Mouse (Mus musculus) spleen, adult 18-20 months (tissue): ENCODE data around the gene Myl3.

ENCODE experiments used
- DNase-seq, 2 experiments: peaks; one replicate each; pipeline ENCODE4 v3.0.0; 2022; ENCODE audit warnings: mixed read lengths in 2 of 2

Gene Myl3

DNA sequence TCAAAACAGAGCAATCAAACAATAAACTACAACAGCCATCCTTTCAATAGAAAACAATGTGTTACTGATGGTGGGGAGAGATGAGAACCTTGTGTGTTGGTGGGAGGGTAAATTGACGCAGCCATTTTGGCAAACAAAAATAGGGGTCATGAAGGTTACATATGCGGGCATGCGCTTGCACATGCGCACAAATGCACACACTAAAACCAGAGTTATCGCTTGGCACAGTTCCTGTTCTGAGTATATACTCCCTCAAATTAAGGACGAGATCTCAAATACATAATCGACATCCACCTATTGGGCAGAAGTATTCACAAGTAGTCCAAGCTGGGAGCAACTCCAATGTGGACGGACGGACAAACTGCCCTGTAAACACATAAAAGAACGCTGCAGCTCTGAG, 30.7 kb downstream of the Myl3 start:
- DNase-seq, result no peak

DNA sequence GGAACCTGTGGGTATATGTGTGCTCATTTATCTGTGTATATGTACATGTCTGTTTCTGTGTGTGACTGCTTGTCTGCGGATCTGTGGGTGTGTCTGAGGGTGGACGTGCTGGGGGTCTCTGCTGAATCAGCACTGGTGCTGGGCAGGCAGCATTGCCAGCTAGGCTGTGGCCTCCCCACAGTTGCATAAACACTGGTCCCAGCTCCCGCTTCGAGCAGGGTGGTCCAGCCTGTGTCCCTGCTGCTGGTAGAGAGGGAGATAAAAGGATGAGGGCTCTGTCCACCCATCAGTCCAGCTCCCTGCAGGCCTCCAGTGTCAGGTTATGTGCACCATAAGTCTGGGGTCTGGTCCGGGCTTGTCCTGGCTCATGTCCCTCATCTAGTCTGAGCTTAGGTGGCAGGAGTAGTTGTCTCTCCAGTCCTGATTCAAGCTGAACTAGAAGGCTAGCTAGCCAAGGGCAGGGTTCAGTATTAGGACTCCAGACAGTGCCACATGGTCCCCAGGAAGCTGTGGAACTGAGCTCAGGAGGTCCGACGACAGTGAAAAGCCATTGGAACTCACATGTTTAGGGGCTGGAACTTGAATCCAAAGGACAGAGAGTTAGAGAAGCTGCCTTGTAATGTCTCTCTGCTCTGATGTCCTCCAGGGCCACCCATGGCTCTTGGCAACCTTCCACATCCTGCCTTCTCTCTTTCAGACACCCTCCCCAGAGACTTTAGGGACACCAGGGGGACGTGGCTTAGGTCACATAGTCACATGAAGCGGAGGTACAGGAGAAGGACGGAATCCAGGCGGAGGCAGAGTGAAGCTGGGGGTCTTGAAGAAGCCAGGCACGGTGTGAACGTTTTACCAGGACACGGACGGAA, 33.0 kb downstream of the Myl3 start:
- DNase-seq, result no peak

DNA sequence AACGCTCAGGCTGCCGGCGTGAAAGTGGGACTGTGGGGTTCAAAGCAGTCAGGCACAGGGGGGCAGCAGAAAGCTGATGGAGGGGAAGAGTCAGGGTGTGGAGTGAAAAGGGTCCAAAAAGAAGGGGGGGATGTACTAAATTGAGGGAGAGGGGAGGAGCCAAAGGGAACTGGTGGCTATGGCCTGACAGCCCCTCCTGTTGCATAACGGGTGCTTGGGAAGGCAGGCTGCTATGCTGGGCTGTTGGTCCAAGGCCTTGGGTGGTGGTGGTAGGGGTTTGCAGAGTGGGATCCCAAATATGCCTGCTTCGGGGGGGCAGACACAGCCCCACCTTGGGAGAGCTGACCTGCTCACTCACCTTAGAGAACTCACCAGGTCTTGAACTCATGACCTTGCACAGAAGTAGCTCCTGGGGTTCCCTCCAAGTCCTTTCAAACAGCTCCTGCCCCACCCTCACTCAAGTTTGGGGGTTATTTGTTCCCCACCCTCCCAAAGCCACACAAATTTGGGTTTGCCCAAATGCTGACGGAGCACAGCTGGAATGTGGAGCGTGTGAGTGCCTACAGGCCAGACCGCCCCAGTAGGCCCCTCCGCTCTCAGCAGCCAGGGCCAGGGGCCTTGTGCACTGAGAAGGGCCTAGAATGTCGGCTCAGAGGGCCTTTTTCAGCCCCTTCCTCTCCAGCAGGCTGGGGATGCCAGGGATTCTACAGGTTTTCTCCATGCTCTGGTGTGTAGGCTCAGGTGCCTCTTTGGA, 33.8 kb downstream of the Myl3 start:
- DNase-seq, result no peak

DNA sequence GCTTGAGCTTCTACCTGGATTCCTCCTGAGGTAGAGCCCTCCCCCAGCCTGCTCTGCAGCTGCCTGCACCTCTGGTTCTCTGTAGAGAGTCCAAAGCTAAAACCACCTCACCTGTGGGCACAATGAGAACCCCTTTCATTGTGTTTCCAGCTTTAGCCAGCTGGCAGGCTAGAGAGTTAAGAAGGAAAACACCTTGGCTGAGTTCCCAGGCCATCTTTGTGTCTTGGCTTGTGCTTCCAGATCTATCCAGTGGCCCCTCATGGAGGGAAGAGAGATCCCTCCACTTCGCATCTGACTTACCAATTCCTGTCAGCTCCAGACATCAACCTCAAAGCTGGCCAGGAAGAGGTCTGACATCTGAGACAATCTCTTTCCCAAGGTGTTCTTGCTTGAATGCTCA, 36.4 kb downstream of the Myl3 start:
- no peak for DNase-seq

DNA sequence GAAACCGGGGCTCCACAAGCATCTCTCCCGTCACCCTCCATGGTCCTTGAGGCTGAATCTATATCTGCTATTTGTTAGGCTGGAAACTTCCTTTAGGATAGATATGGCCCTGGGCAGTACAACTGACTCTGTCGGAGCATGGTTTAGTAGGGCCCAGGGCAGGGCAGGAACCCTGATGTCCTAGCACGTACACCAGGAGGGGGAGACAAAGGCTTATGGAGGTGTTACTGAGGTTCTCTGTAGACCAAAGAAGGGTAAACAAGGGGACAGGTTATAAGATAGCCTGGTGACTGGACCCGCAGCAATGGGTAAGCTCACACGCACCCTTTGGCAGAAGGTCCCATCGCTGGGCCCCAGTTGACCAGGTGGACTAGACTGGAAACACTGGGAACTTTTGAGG, 36.9 kb downstream of the Myl3 start:
- DNase-seq, result no peak

DNA sequence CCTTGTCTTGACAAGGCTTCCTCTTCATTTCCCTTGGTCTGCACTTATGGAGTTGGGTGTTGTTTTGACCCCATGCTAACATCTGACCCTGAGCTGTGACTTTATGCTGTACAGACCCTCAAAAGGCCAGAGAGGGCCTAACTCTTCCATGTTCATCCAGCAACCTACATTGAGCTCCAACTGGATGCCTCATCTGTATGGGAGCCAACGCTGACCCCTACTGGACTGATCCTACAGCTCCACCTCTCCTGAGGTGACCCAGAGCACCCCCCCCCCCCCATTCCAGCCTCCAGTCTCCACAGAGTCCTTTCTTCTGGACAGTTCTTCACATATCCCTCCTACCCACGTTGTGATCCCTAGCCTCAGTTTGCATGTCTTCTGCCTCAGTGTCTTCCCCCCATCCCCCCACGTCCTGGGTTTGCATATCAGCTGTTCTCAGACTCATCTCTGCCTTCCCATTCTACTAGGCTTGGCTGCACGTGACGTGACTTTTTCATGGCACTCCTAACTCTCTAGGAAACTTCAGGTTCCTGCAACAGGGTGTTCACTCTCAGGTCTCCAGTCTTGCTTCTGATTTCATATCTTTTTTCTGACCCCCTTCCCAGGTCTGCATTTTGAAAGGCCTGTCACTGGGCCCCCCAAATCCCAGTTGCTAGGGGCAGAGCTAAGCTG, 37.7 kb downstream of the Myl3 start:
- DNase-seq, result no peak

DNA sequence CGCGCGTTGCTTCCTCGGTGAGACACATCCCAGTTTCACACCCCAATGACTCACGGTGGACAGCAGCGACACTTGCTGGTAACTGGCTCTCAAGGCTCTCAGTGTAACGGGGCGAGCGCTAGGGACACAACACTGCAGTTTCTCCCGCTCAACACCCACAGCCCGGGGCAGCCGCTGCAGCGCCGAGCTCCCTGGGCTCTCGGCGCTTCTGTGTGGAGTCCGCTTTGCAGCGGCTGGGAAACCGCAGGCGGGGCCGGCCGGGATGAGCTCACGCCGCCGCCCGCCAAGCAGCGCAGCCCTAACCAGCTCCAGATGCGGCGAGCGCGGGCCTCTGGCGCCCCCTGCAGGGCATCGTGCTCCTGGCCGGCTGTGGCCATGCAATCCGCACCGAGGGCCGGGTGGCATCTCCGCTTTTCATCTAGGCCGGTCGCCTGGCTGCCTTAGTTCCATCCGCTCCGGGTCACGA, 39.6 kb downstream of the Myl3 start:
- DNase-seq, result peak; percentile 75 to 93

DNA sequence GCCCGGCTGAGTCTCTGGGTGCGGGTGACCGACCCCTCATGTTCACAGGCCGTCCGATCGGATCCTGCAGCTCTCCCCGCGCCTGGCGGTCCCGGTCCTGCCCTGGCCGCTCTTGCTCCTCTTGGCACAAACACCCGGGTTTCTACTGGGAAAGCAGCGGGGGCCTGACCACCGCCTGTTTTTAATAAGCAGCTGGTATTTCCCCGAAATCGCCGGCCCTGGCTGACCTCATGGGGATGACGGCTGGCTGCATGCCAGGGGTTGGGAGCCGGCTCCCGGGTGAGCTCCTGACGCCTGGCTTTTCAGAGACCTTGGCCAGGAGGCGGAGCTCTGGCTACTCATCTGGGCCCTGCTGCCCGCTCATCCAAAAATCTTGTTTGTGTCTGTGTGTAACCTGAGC, 40.1 kb downstream of the Myl3 start:
- peak in 1 of 2 experiments; percentile 42 for DNase-seq

DNA sequence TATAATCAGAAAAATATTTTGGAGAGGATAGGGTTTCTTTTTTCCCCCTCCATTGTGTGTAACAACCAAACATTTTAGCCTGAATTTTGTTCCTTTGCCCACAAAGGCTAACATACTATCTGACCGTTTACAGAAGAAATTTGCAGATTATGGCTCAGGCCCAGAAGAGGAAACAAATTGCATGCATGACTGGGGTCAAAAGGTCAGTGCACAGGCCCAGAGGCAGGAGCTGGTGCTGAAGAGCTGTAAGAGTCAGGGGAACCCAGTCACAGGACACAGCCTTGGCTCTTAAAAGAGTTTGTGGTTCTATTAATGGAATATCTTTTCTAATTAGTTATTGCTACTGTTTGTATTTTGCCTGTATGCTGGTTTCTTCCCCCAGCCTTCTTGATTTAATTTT, 42.0 kb downstream of the Myl3 start:
- DNase-seq, result no peak

DNA sequence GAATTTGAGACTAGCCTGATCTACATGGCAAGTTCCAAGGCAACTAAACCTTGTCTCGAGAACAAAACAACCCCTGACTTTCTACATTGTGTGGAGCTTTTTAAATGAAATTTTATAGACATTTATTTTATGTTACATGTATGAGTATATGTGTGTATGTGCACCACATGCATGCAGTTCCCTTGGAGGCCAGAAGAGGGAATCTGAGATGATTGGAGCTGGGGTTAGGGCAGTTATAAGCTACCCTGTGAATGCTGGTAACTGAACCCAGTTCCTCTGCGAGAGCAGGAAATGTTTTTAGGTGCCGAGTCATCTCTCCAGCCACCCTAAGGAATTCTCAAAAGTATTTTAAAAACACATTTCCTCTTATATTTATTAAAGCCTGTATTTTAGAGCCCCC, 46.5 kb downstream of the Myl3 start:
- no peak for DNase-seq

DNA sequence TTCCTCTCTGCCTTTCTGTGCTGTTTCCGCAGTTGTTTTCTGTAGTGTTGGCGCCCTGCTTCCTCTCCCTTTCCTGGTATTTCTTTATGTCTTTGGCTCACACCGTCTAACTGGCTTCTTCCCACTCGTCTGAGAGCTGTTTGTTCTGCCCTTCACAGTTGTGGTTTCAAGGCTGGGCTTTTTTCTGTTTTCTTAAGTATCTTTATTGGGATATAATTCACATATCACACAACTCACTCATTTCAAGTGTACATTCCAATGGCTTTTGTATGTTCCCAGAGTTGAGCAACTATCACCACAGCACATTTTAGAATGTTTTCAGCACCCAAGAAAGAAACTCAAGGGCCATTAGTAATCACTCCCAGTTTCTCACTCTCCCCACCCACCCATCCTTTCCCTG, 48.8 kb downstream of the Myl3 start:
- DNase-seq, result no peak

DNA sequence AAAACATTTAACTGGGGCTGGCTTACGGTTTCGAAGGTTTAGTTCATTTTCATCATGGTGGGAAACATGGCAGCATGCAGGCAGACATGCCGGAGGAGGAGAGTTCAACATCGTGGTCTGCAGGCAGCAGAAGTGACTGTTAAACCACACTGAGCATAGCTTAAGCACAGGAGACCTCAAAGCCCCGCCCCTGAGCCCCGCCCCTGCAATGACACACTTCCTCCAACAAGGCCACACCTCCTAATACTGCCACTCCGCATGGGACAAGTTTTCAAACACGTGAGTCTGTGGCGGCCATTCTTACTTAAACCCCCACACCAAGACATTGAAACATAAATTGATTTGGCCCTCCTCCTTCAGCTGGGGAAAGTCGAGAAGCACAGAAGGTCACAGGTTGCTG, 55.4 kb downstream of the Myl3 start:
- DNase-seq, result no peak

DNA sequence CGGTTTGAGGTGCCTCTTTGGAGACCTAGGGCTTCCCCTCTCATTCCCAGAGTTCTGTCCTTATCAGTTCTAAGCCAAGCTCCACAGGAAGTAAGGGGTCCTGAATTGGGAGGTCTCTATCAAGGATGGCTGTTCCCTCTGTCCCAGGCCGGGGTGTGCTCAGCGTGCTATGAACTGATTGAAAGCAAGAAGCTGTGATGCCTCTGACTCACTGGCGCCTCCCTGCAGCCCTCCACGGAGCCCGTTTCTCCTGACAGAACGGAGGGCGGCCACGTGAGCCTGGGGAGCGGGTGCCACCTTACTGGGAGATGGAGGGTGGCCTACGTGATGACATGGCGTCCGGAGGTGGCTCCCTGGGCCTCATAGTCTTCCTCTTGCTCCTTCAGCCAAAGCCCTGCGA, 56.2 kb downstream of the Myl3 start, which contains the start of gene Prss42:
Prss42 (plus strand) TSS at position 301 of the 400 bp plus-strand sequence.
- DNase-seq, result no peak

DNA sequence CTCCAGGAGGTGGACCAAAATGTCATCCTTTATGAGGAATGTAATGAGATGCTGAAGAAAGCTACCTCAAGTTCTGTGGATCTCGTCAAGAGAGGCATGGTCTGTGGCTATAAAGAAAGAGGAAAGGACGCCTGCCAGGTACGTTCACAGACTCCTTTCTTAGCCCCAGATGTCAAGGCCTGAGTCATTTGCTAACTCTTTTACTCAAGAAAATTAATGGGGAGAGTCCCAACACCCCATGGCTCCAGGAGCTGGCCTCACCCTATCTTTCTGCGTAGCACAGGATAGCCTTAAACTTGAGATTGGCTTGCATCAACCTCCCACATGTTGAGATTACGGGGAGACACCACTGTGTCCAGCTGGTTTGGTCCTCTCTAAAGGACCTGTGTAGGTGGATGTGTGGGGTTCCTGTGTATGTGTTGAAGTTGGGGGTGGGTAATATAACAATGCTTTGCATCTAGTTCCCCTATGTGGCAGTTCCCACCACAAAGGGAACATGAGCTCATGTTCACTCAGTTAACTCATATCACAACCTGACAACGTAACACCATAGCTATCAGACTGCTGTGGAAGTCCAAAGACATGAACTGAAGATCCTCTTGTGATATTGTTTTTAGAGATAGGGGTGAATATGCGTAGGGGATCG, 59.3 kb downstream of the Myl3 start:
- DNase-seq, result no peak

DNA sequence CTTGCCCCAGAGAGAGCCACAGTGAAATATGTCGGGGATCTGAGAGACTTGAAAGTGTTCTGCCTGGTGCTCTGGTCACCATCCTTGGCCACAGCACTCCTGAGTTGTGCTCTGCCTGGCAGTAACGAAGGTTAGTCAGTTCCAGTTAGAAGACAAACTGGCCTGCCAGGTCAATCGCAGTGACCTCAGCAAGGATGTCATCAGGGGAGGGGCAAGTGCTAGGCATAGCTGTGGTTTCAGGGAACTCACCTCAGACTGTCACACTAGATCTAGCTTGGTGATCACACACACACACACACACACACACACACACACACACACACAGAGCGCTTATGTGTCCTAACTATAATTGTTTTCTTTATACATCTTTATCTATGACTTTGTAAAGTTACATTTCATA, 61.6 kb downstream of the Myl3 start:
- no peak for DNase-seq

DNA sequence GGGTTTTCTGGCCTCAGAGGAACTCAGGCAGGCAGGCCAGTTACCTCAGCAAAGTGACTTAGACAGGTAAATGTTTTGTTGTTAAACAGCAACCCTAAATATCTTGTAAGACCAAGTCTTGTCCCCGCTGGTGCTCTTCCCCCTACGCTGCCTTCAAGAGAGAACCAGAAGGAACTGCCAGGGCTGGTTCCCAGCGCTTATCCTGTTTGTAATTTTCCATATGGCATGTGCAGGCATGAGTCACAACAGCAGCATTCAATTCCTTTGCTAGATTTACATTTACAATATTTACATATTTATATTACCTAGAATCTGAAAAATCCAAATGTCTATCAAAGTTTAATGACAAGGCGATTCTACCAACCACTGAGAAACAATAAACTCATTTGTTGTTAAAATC, 68.4 kb downstream of the Myl3 start:
- no peak for DNase-seq

DNA sequence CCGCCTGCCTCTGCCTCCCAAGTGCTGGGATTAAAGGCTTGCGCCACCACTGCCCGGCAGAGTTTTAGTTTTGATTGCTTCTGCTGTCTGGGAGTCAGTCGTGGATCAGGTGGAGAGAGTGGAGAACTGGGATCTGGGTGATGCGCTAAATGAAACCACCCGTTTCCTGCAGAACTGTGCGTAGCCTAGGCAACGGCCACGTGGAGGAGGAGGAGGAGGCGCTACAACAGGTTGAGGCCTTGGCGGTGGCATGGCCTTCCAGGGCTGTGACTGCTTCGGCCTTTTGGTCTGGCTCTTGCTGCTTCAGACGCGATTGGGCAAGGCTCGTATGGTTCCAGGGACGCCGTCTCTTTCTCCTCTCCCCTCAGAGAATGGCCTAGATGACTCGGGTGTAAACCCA, 72.1 kb downstream of the Myl3 start, which contains the start of gene Prss44:
Prss44 (plus strand) TSS at position 206 of the 400 bp plus-strand sequence.
- DNase-seq, result no peak
